Mouse (Mus musculus): ENCODE results near the gene Ppp1r14d. TPM values are rescaled to one million over a fixed set of nuclear protein-coding genes. Genes with fewer than 3 reads are reported as not detected.

Gene Ppp1r14d
- total RNA-seq, 1 experiment: 1.6 TPM

DNA sequence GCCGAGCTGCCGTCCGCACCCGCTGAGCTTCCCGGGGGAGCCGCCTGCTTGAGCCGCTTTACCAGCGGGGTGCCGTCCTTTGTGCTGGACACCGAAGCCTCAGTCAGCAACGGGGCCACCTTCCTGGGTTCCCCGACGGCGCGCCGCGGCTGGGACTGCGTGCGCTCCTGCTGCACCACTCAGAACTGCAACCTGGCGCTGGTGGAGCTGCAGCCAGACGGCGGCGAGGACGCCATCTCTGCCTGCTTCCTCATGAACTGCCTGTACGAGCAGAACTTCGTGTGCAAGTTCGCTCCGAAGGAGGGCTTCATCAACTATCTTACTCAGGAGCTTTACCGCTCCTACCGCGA is 8.1 kb upstream of the Ppp1r14d start:
- no peak for DNase-seq (ENCODE audit: low read depth, low spot score)
- Histone ChIP-seq H3K4me3 (ENCODE audit: insufficient read depth in 1 of 2, low read depth in 1 of 2, low read length in 2 of 2, poor library complexity in 1 of 2, severe bottlenecking in 1 of 2) (peak overlapping the region; percentile 73 to 89), H3K36me3 (ENCODE audit: control insufficient read depth, insufficient read depth, low read length, poor library complexity, severe bottlenecking) (peaks cover 12% of the 10 kb centered on the region; the same call in 1 of the 2 replicates), H3K27ac (ENCODE audit: insufficient read depth, low read depth, low read length, poor library complexity, severe bottlenecking) (peak overlapping the region; percentile 68), H3K9ac (ENCODE audit: insufficient read depth, low read depth, low read length, poor library complexity, severe bottlenecking) (peak overlapping the region; percentile 81), H3K4me1 (ENCODE audit: control insufficient read depth in 2 of 2, insufficient read depth in 2 of 2, low read length in 2 of 2, poor library complexity in 1 of 2) (peaks cover 7 to 23% of the 10 kb centered on the region in 2 experiments), H3K9me3 (ENCODE audit: control insufficient read depth, insufficient read depth, low read depth, low read length) (no peaks in the 10 kb centered on the region)
- in situ Hi-C loops (cut with MboI; ENCODE audit: low sequenced_read_pairs in 2 of 2, unreplicated experiment in 2 of 2): no loop called here
- TF ChIP-seq CHD2 (IDR thresholded peaks at IDR 0.05; ENCODE audit: low read depth, low read length) (no peak), HCFC1 (IDR thresholded peaks at IDR 0.05; ENCODE audit: borderline replicate concordance, insufficient read depth, low read length) (no peak), ZC3H11A (IDR thresholded peaks at IDR 0.05; ENCODE audit: borderline replicate concordance, low read depth, low read length) (no peak), ZNF384 (IDR thresholded peaks at IDR 0.05; ENCODE audit: low read depth, low read length) (no peak), MAFK (IDR thresholded peaks at IDR 0.05; ENCODE audit: insufficient read depth, low read depth, low read length) (no peak)

DNA sequence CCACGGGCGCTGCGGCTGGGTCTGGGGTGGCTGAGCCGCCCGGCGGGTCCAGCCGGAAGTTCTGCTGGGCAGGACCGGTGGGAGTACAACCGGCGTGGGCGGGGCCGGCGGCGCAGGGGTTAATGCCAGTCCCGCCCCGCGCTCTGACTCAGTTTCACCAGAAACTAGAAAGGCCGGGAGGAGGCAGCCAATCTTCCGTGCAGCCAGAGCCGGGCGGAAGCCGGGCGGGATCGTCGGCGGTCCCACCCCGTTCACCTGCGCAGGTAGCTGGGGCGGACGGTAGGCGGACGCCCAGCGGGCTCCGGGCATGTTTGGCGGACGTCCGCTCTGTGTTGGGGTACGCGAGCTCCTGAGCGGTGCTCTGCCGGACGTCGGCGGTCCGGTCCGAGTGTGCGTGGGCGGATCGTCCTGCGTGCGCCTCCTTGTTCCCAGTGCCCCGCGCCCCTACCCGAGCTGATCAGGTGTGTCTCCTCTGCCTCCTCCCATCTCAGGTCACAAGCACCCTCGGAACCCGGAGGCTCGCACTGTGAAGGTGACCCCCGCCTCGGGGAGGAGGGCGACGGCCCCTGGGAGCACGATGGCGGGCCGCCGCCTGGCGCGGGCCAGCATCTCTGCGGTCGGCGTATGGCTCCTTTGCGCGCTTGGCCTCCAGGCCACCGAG is 7.6 kb upstream of the Ppp1r14d start, which contains the start of gene Spint1:
Spint1 (plus strand) TSS at position 153 of the 661 bp plus-strand sequence.
- Histone ChIP-seq H3K9ac (ENCODE audit: insufficient read depth, low read depth, low read length, poor library complexity, severe bottlenecking) (peak within 1 kb of the TSS; percentile 81), H3K4me3 (ENCODE audit: insufficient read depth in 1 of 2, low read depth in 1 of 2, low read length in 2 of 2, poor library complexity in 1 of 2, severe bottlenecking in 1 of 2) (peak within 1 kb of the TSS; percentile 73 to 89), H3K9me3 (ENCODE audit: control insufficient read depth, insufficient read depth, low read depth, low read length) (no peaks in the 10 kb centered on the region), H3K36me3 (ENCODE audit: control insufficient read depth, insufficient read depth, low read length, poor library complexity, severe bottlenecking) (peaks cover 12% of the 10 kb centered on the region; the same call in 1 of the 2 replicates), H3K27ac (ENCODE audit: insufficient read depth, low read depth, low read length, poor library complexity, severe bottlenecking) (peak within 1 kb of the TSS; percentile 70), H3K4me1 (ENCODE audit: control insufficient read depth in 2 of 2, insufficient read depth in 2 of 2, low read length in 2 of 2, poor library complexity in 1 of 2) (peaks cover 4 to 21% of the 10 kb centered on the region in 2 experiments)
- in situ Hi-C loops (cut with MboI; ENCODE audit: low sequenced_read_pairs in 2 of 2, unreplicated experiment in 2 of 2): no loop called here
- DNase-seq (ENCODE audit: low read depth, low spot score): peak; percentile 41
- TF ChIP-seq ZNF384 (IDR thresholded peaks at IDR 0.05; ENCODE audit: low read depth, low read length): no peak
- peak; percentile 42; the same call in 1 of the 2 replicates for TF ChIP-seq HCFC1 (IDR thresholded peaks at IDR 0.05; ENCODE audit: borderline replicate concordance, insufficient read depth, low read length)

DNA sequence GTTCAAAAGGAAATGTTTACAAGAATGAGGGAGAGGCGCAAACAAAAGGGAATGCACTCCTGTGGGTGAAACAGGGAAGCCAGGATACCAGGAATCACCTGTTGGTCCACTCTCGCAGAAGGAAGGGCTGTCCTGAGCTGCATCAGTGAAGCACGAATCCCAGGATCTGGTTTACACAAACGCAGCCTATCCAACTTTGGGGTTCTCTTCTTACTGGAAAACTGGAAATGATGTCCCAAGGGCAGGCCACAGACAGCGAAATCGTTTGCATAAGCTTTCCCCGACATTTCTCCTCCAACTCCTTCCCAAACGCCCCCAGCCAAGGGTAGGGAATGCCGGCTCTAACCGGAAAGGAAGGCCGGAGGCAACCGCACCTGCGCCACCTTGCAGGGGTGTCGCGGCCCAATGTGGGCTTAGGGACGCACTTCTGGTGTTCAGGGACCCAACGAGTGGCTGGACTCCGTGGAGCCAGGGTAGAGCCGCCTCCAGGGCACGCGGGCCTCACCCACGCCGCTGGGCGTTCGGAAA is 7.0 kb upstream of the Ppp1r14d start:
- TF ChIP-seq ZC3H11A (IDR thresholded peaks at IDR 0.05; ENCODE audit: borderline replicate concordance, low read depth, low read length): no peak
- no peak for TF ChIP-seq HCFC1 (IDR thresholded peaks at IDR 0.05; ENCODE audit: borderline replicate concordance, insufficient read depth, low read length)
- no peak for TF ChIP-seq MAFK (IDR thresholded peaks at IDR 0.05; ENCODE audit: insufficient read depth, low read depth, low read length)
- no peak for TF ChIP-seq CHD2 (IDR thresholded peaks at IDR 0.05; ENCODE audit: low read depth, low read length)
- no peak for TF ChIP-seq ZNF384 (IDR thresholded peaks at IDR 0.05; ENCODE audit: low read depth, low read length)
- peak overlapping the region; percentile 81 for H3K9ac ChIP-seq (ENCODE audit: insufficient read depth, low read depth, low read length, poor library complexity, severe bottlenecking)
- H3K9me3 ChIP-seq (ENCODE audit: control insufficient read depth, insufficient read depth, low read depth, low read length): no peaks in the 10 kb centered on the region
- peak overlapping the region; percentile 73 to 89 for H3K4me3 ChIP-seq (ENCODE audit: insufficient read depth in 1 of 2, low read depth in 1 of 2, low read length in 2 of 2, poor library complexity in 1 of 2, severe bottlenecking in 1 of 2)
- peak; percentile 64 for DNase-seq (ENCODE audit: low read depth, low spot score)
- H3K27ac ChIP-seq (ENCODE audit: insufficient read depth, low read depth, low read length, poor library complexity, severe bottlenecking): peak overlapping the region; percentile 70
- peaks cover 4 to 20% of the 10 kb centered on the region in 2 experiments for H3K4me1 ChIP-seq (ENCODE audit: control insufficient read depth in 2 of 2, insufficient read depth in 2 of 2, low read length in 2 of 2, poor library complexity in 1 of 2)
- H3K36me3 ChIP-seq (ENCODE audit: control insufficient read depth, insufficient read depth, low read length, poor library complexity, severe bottlenecking): peaks cover 11% of the 10 kb centered on the region; the same call in 1 of the 2 replicates
- in situ Hi-C loops (cut with MboI; ENCODE audit: low sequenced_read_pairs in 2 of 2, unreplicated experiment in 2 of 2): no loop called here

DNA sequence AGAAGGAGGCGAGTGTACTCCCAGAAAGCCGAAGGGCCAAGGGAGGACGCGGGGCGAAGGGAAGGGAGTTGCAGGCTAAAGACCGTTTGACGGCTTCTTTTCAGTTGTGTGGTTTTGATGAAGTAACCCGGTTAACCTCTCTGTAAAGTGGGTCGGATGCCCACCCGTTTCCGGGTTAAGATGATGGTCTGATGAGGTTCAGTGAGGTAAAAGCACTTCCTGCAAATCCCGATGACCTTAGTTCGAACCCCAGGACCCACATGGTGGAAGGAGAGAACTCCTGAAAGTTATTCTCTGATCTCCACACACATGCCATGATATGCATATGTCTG is 20.6 kb downstream of the Ppp1r14d start:
- H3K4me1 ChIP-seq (ENCODE audit: control insufficient read depth in 2 of 2, insufficient read depth in 2 of 2, low read length in 2 of 2, poor library complexity in 1 of 2): 0 out of 4 replicates have a peak, but pooled peaks cover 0 to 2% of the 10 kb centered on the region in 2 experiments
- H3K27ac ChIP-seq (ENCODE audit: insufficient read depth, low read depth, low read length, poor library complexity, severe bottlenecking): no peak overlapping the region
- in situ Hi-C loops (cut with MboI; ENCODE audit: low sequenced_read_pairs in 2 of 2, unreplicated experiment in 2 of 2): no loop called here
- no peaks in the 10 kb centered on the region for H3K9me3 ChIP-seq (ENCODE audit: control insufficient read depth, insufficient read depth, low read depth, low read length)
- H3K36me3 ChIP-seq (ENCODE audit: control insufficient read depth, insufficient read depth, low read length, poor library complexity, severe bottlenecking): no peaks in the 10 kb centered on the region
- no peak for DNase-seq (ENCODE audit: low read depth, low spot score)
- TF ChIP-seq ZNF384 (IDR thresholded peaks at IDR 0.05; ENCODE audit: low read depth, low read length) (no peak), CHD2 (IDR thresholded peaks at IDR 0.05; ENCODE audit: low read depth, low read length) (no peak), HCFC1 (IDR thresholded peaks at IDR 0.05; ENCODE audit: borderline replicate concordance, insufficient read depth, low read length) (no peak), MAFK (IDR thresholded peaks at IDR 0.05; ENCODE audit: insufficient read depth, low read depth, low read length) (no peak), ZC3H11A (IDR thresholded peaks at IDR 0.05; ENCODE audit: borderline replicate concordance, low read depth, low read length) (no peak)
- H3K9ac ChIP-seq (ENCODE audit: insufficient read depth, low read depth, low read length, poor library complexity, severe bottlenecking): peak overlapping the region; percentile 69
- peak overlapping the region; percentile 79 to 99 for H3K4me3 ChIP-seq (ENCODE audit: insufficient read depth in 1 of 2, low read depth in 1 of 2, low read length in 2 of 2, poor library complexity in 1 of 2, severe bottlenecking in 1 of 2)
